Mouse (Mus musculus) olfactory bulb, adult 2 months (tissue): ENCODE measurements around the gene Unc80. TPM values are rescaled to one million over a fixed set of nuclear protein-coding genes. Genes with fewer than 3 reads are reported as not detected.
"Not testable (repeated sequence)": the region's sequence is repeated elsewhere in the genome, so short reads cannot be mapped to it uniquely, and the experiment has no call there.

ENCODE experiments used
- H3K27ac ChIP-seq: fragments of 200-500 bp; 2 replicates; pipeline ENCODE4 v1.5.1; 2012; ENCODE audit warnings: low read depth, low read length; ENCODE audit not compliant: insufficient read depth
- H3K4me1 ChIP-seq: fragments of 200-500 bp; 2 replicates; pipeline ENCODE4 v1.6.1; 2012; ENCODE audit warnings: low read length; ENCODE audit not compliant: control insufficient read depth, insufficient read depth
- H3K4me3 ChIP-seq: fragments of 200-500 bp; 2 replicates; pipeline ENCODE4 v1.5.1; 2012; ENCODE audit warnings: mild to moderate bottlenecking, low read depth, low read length, moderate library complexity; ENCODE audit not compliant: insufficient read depth
- CTCF ChIP-seq: fragments of 200-500 bp; IDR thresholded peaks from 2 replicates; pipeline ENCODE4 v1.5.1; 2012; ENCODE audit warnings: low read depth, mild to moderate bottlenecking, low read length, moderate library complexity; ENCODE audit not compliant: insufficient read depth
- POLR2A ChIP-seq: fragments of 200-500 bp; IDR thresholded peaks from 2 replicates; pipeline ENCODE4 v1.6.1; 2012; ENCODE audit warnings: mild to moderate bottlenecking, low read depth, low read length, moderate library complexity; ENCODE audit not compliant: insufficient read depth
- WGBS: fragments of 180-500 bp; shearing (Covaris S2); methylation state at CpG from one replicate; pipeline ENCODE4 v1.1.7; 2018; 5-methylcytosine and 5-hydroxymethylcytosine counted together
- polyA plus RNA-seq: library from polyadenylated mRNA; stranded (reverse); fragments of >200 nt; gene quantifications from 2 replicates; pipeline ENCODE4 v1.2.4, GENCODE M21; 2012; ENCODE audit warnings: low replicate concordance; ENCODE audit not compliant: missing spikeins, insufficient read depth, insufficient read length

Gene Unc80
- polyA plus RNA-seq, 1 experiment = 41.2 TPM

DNA sequence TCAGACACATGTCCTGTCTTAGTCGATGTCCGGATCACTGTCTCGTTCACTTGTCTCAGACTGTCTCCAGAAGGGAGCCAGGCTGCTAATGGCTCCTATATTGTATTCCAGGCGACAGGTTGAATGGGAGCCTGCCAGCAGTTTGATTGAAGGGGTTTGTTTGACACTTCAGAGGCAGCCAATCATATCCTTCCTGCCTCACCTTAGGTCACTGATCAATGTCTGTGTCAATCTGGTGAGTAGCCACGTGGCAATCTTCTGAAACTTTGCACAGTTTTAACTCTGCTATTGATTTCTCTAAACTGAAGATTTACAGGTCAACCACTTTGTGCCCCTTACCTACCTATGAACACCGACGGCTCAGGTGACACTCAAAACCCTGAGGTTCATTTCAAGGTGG is 203.3 kb downstream of the Unc80 start:
- Histone ChIP-seq H3K27ac (no peak overlapping the region), H3K4me1 (no peaks in the 10 kb centered on the region), H3K4me3 (no peak overlapping the region)
- WGBS = 77% methylated on average over 7 of the region's 7 CpGs
- TF ChIP-seq POLR2A (no peak), CTCF (no peak)

DNA sequence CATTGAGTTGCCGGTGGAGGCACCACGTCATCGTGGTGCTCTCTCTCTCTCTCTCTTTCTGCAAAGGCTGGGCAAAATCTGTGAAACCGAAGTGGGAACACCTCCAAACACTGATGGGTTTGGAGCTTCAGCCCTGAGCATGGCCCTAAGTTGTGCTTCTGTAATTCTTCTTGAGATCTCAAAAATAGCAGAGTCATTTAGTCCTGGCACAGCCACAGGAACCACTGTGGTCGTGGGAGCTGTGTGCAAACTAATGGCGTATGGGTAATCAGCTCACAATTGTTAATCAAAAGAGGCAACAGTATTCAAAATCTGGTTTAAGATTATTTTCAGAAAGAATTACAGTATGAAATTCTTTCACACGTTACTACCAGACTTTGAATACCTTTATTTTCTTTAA is 204.6 kb downstream of the Unc80 start:
- H3K27ac ChIP-seq = no peak overlapping the region
- TF ChIP-seq CTCF = no peak
- no peak for TF ChIP-seq POLR2A
- WGBS = 83% methylated on average over 7 of the region's 7 CpGs
- no peak overlapping the region for H3K4me3 ChIP-seq
- no peaks in the 10 kb centered on the region for H3K4me1 ChIP-seq

DNA sequence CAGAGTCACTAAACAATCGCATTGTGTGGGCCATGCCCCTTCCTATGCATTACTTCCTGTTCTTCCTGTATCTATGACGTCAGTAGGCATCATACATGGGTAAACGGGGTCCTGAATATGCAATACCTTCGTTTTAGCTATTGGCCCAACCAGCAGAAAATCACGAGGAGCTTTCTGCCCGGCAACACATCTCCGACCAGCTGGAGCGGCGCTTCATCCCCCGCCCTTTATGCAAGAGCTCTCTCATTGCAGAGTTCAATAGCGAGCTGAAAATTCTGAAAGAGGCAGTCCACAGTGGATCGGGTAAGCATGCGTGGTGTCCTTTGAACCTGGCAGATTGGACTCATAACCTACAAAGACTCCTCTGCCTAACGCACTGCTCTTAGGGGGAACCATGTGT is 209.8 kb downstream of the Unc80 start:
- TF ChIP-seq CTCF (no peak), POLR2A (no peak)
- WGBS = 64% methylated on average over 14 of the region's 14 CpGs

DNA sequence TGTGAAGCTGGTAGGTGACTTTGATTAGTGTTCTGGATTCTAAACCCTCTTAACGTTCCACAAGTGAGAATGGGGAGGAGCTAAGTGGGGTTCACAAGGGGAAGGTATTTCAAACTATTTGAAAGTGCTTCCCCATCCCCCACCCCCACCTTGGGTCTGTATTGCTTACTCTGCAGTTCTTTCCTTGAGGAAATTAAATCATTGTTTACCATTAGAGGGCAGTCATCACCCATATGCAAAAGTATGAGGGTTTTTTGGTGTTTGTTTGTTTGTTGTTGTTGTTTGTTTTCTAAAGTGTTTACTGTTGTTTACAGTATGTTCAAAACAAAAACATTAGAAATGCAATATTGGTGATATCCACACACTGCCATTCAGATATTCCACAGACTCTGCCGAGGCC is 210.5 kb downstream of the Unc80 start:
- no peak overlapping the region for H3K27ac ChIP-seq
- no peak for TF ChIP-seq POLR2A
- no peak for TF ChIP-seq CTCF
- no peaks in the 10 kb centered on the region for H3K4me1 ChIP-seq
- 8% methylated on average over 2 of the region's 2 CpGs for WGBS
- no peak overlapping the region for H3K4me3 ChIP-seq

More for the DNA sequence above, 209.8 kb downstream of the Unc80 start:
- Histone ChIP-seq H3K27ac (no peak overlapping the region), H3K4me3 (no peak overlapping the region), H3K4me1 (no peaks in the 10 kb centered on the region)

DNA sequence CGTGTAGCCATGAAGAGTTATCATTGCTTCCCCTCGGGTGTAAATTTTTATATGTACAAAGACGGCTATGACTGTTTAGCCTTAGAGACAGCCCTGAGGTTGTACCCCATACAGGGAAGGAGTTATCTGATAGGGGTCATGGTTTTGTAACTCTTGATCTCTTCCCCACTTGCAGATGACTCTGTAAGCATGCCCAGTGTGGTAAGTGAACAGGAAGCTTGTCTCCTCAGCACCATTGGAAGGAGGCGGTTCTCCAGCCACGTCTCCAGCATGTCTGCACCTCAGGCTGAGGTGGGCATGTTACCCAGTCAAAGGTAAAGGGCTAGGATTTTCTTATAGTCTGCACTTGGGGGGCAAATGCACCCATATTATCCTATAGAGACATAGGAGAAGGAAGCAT is 214.8 kb downstream of the Unc80 start:
- no peaks in the 10 kb centered on the region for H3K4me1 ChIP-seq
- WGBS = 94% methylated on average over 5 of the region's 5 CpGs
- H3K27ac ChIP-seq = no peak overlapping the region
- TF ChIP-seq POLR2A = no peak
- TF ChIP-seq CTCF = no peak
- H3K4me3 ChIP-seq = no peak overlapping the region

DNA sequence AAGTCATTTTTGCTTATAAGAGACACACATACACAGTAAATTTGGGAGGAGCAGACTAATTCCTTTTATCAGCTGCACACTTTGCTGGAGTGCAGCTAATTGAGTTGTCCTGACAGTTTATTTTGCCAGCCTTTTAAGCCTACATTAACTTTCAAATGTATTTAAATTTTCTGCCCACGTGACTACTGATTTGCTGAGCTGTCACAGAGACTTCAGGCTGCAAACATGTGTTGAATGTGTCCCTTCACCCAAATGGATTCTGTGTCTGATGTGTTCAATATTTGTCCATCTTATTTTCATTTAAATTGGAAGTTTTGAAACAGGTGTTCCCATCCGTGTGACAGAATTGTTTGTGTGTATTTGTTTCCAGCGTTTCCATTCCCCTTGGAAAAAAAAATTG is 223.6 kb downstream of the Unc80 start:
- Histone ChIP-seq H3K4me1 (no peaks in the 10 kb centered on the region), H3K27ac (no peak overlapping the region), H3K4me3 (no peak overlapping the region)
- TF ChIP-seq CTCF (no peak), POLR2A (no peak)
- 45% methylated on average over 3 of the region's 3 CpGs for WGBS

DNA sequence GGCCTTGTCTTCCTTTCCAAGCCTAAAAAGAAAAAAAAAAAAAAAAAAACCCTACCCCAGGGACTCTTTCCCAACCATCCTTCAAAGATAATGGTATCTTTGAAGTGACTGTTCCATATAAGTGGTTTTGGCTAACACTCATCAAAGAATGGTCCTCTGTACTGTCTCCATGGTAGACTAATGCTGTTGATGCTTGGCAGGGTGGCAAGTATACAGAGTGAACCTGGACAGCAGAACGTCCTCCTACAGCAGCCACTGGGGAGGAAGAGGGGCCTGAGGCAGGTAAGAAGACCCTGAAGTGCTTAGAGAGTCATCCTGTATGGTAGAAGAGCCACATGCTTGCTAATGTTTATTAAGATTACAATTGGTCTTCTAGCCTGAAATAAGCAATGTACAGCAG is 224.1 kb downstream of the Unc80 start:
- Histone ChIP-seq H3K4me3 (no peak overlapping the region), H3K27ac (0 out of 2 replicates have a peak overlapping the region, but pooled peaks have one; percentile 51), H3K4me1 (no peaks in the 10 kb centered on the region)
- 41% methylated on average over 1 of the region's 1 CpGs for WGBS
- TF ChIP-seq POLR2A = no peak
- TF ChIP-seq CTCF = no peak

DNA sequence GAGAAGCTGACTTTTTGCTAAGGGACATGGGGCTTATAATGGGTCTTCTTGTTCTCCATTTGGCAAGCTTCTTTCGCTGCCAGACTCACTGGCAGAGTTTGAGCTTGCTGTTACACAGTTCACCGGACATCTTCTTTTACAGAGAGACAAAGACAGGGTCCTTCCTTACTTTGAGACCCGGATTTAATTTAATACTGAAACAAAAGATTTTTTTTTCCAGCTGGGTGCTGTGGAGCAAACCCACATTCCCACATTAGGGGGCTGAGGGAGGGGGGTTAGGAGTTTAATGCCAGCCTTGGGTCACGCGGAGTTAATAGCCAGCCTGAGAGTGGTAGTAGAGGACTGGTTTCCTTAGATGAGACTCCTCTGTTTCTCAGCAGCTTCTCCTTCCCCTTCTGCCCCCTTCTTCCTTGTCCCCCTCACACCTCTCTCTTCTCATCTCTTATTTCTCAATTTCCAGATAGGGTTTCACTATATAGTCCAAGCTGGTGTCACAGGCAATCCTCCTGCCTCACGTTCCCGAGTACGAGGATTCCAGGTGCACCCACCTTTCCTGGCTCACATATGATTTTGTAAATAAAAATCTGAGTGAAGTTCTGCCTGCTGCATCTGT is 224.7 kb downstream of the Unc80 start:
- no peak overlapping the region for H3K4me3 ChIP-seq
- TF ChIP-seq CTCF = no peak
- TF ChIP-seq POLR2A = no peak
- H3K4me1 ChIP-seq = no peaks in the 10 kb centered on the region
- 60% methylated on average over 8 of the region's 8 CpGs for WGBS
- 0 out of 2 replicates have a peak overlapping the region, but pooled peaks have one; percentile 51 for H3K27ac ChIP-seq

DNA sequence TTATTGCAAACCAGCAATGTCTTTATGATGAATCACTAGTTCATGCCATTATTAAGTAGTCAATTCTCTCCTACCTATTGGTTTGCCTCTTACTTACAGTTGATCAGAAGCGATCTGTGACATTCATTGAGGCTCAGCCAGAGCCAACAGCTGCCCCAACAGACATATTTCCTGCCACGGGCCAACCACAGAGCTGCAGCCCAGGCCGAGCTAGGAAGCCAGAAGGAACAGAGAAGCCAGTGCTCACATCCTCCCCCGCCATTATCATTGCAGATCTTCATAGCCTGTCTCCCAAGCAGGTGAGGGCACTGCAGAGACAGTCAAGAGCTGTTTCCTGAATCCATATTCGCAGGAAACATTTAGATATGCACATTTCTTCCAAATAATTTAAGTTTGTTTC is 226.1 kb downstream of the Unc80 start:
- TF ChIP-seq CTCF = no peak
- TF ChIP-seq POLR2A = no peak
- H3K27ac ChIP-seq = no peak overlapping the region
- no peaks in the 10 kb centered on the region for H3K4me1 ChIP-seq
- no peak overlapping the region for H3K4me3 ChIP-seq
- WGBS = 81% methylated on average over 5 of the region's 5 CpGs

DNA sequence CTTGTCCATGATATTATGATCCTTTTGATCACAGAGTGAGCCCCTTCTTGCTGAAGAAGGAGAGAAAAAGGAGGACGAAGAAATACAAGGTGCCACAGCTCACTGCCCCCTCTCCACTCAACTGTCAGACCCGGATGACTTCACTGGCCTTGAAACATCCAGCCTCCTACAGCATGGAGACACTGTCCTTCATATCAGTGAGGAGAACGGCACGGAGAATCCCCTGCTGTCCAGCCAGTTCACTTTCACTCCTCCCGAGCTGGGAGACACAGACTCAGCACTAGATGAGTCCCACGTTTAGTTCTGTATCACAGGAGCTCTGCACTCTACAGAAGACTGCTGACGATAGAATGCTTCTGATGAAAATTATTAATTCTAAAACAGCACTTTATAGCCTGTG is 227.1 kb downstream of the Unc80 start:
- H3K4me3 ChIP-seq = no peak overlapping the region
- H3K4me1 ChIP-seq = no peaks in the 10 kb centered on the region
- no peak overlapping the region for H3K27ac ChIP-seq
- no peak for TF ChIP-seq CTCF
- 65% methylated on average over 7 of the region's 7 CpGs for WGBS

DNA sequence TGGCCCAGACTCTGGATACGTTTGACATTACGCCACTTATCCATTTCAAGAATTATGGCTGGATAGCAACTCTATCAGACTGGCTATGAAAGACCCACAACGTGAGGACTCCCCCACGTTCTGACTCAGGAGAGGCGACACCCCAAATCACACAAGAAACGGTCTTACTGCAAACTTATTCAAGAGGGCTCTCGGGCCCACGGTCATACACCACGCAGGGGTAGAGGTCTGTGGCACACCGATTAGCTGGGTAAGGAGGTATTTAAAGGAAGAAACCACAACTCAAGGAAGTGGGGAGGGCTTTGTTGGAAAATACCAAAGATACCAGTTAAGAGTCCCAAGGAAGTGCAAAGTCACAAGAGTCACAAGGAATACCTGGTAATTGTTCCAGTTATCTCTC is 231.5 kb downstream of the Unc80 start:
- not testable (repeated sequence) for H3K4me1 ChIP-seq, H3K27ac ChIP-seq, H3K4me3 ChIP-seq
- 89% methylated on average over 10 of the region's 10 CpGs for WGBS
